Comparison of ENCODE assay signal across 24 mouse cellular contexts in the genomic region with DNA sequence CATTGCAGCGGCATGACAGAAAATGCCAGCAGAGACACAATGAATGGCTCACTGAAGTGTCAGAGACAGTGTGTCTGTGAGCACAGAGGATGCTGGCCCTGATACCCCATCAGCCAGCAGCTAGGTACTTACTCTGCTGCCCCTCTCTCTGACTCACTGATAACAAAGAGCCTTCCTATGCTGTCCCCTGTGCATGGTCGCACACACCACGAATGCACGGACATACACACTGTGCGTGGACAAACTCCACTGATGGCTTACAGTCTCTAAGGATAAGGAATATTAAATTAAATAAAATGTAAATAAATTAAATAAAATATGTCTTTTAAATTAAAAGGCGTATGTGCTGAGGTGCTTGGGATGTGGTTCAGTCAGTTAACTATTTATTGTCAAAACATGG.
DNase-seq lines count a peak whose midpoint lies in the region; ATAC-seq lines count a peak whose summit lies in the region.
"Had no signal": no experiment of that assay in that cellular context is flagged by ENCODE, and none has a peak within 500 bp of the region (broad histone marks: within the 10 kb centered on the region; RNA-seq: fewer than 3 reads in every experiment).

No protein-coding gene starts in this region.

- H3K36me3 ChIP-seq in heart, embryonic 12.5 days, result no peaks in the 10 kb centered on the region
- no peaks in the 10 kb centered on the region for H3K36me3 ChIP-seq in lung, embryonic 15.5 days
- no peaks in the 10 kb centered on the region for H3K36me3 ChIP-seq in midbrain, embryonic 11.5 days (ENCODE audit: control insufficient read depth, insufficient read depth, low read length)
- no peaks in the 10 kb centered on the region for H3K36me3 ChIP-seq in midbrain, embryonic 13.5 days
- H3K36me3 ChIP-seq: embryonic facial prominence, embryonic 10.5 days; embryonic facial prominence, embryonic 12.5 days; forebrain, embryonic 15.5 days; G1E had no signal

- 88% methylated on average over 6 of the region's 6 CpGs for WGBS in heart, embryonic 12.5 days
- 88% methylated on average over 6 of the region's 6 CpGs for WGBS in lung, embryonic 15.5 days
- 96% methylated on average over 6 of the region's 6 CpGs for WGBS in midbrain, embryonic 11.5 days
- 97% methylated on average over 6 of the region's 6 CpGs for WGBS in midbrain, embryonic 13.5 days

- 0 out of 2 replicates have a peak, but pooled peaks have one; percentile 36 for ATAC-seq in heart, embryonic 12.5 days (ENCODE audit: insufficient number of reproducible peaks, low FRiP score)
- 0 out of 2 replicates have a peak, but pooled peaks have one; percentile 55 for ATAC-seq in lung, embryonic 15.5 days (ENCODE audit: borderline replicate concordance, extremely low read depth, low FRiP score, low TSS enrichment)
- no peak for ATAC-seq in midbrain, embryonic 11.5 days (ENCODE audit: low FRiP score)
- no peak for ATAC-seq in midbrain, embryonic 13.5 days
- ATAC-seq: activated CD4-positive, CD25-positive, alpha-beta regulatory T cell, adult 4 months; CD4-positive, CD25-positive, alpha-beta regulatory T cell, adult 4 months; forebrain, embryonic 13.5 days; forebrain, embryonic 15.5 days; Patski had no signal

- no peak overlapping the region for H3K4me3 ChIP-seq in heart, embryonic 12.5 days
- no peak overlapping the region for H3K4me3 ChIP-seq in lung, embryonic 15.5 days
- no peak overlapping the region for H3K4me3 ChIP-seq in midbrain, embryonic 11.5 days (ENCODE audit: low read depth, low read length)
- H3K4me3 ChIP-seq in midbrain, embryonic 13.5 days (replicated peaks), result no peak overlapping the region
- H3K4me3 ChIP-seq: embryonic facial prominence, embryonic 10.5 days; embryonic facial prominence, embryonic 12.5 days; forebrain, embryonic 13.5 days; forebrain, embryonic 15.5 days had no signal

- H3K27me3 ChIP-seq in heart, embryonic 12.5 days (replicated peaks), result no peaks in the 10 kb centered on the region
- H3K27me3 ChIP-seq in lung, embryonic 15.5 days, result no peaks in the 10 kb centered on the region
- H3K27me3 ChIP-seq in midbrain, embryonic 11.5 days (ENCODE audit: control insufficient read depth, insufficient read depth, low read length), result no peaks in the 10 kb centered on the region
- no peaks in the 10 kb centered on the region for H3K27me3 ChIP-seq in midbrain, embryonic 13.5 days
- H3K27me3 ChIP-seq: CH12.LX; embryonic facial prominence, embryonic 12.5 days; forebrain, embryonic 13.5 days; forebrain, embryonic 15.5 days; Patski had no signal

- H3K4me2 ChIP-seq in heart, embryonic 12.5 days, result no peak overlapping the region
- H3K4me2 ChIP-seq in lung, embryonic 15.5 days, result no peak overlapping the region
- H3K4me2 ChIP-seq in midbrain, embryonic 11.5 days, result no peak overlapping the region
- no peak overlapping the region for H3K4me2 ChIP-seq in midbrain, embryonic 13.5 days (replicated peaks)
- H3K4me2 ChIP-seq: embryonic facial prominence, embryonic 12.5 days; forebrain, embryonic 13.5 days; forebrain, embryonic 15.5 days had no signal

- H3K4me1 ChIP-seq in heart, embryonic 12.5 days (replicated peaks), result no peaks in the 10 kb centered on the region
- H3K4me1 ChIP-seq in lung, embryonic 15.5 days, result no peaks in the 10 kb centered on the region
- H3K4me1 ChIP-seq in midbrain, embryonic 11.5 days (ENCODE audit: control insufficient read depth, insufficient read depth, low read length), result no peaks in the 10 kb centered on the region
- peaks cover 23% of the 10 kb centered on the region for H3K4me1 ChIP-seq in midbrain, embryonic 13.5 days (replicated peaks)

- intact Hi-C loops in heart, postnatal 36 days (cut with DNase I), result no loop called here

- no peak overlapping the region for H3K9ac ChIP-seq in heart, embryonic 12.5 days
- H3K9ac ChIP-seq in lung, embryonic 15.5 days, result no peak overlapping the region
- H3K9ac ChIP-seq in midbrain, embryonic 11.5 days (ENCODE audit: low read length), result no peak overlapping the region
- H3K9ac ChIP-seq in midbrain, embryonic 13.5 days (replicated peaks), result no peak overlapping the region
- H3K9ac ChIP-seq: embryonic facial prominence, embryonic 12.5 days; forebrain, embryonic 13.5 days; forebrain, embryonic 15.5 days had no signal

- H3K27ac ChIP-seq in heart, embryonic 12.5 days (ENCODE audit: poor library complexity, severe bottlenecking), result no peak overlapping the region
- no peak overlapping the region for H3K27ac ChIP-seq in lung, embryonic 15.5 days
- no peak overlapping the region for H3K27ac ChIP-seq in midbrain, embryonic 11.5 days (ENCODE audit: low read depth, low read length)
- H3K27ac ChIP-seq in midbrain, embryonic 13.5 days, result no peak overlapping the region
- H3K27ac ChIP-seq: embryonic facial prominence, embryonic 10.5 days; embryonic facial prominence, embryonic 12.5 days; forebrain, embryonic 13.5 days; forebrain, embryonic 15.5 days had no signal

- no peak for DNase-seq in heart, postnatal 36 days
- DNase-seq in lung, adult 18-20 months, result no peak
- peak; percentile 39 for DNase-seq in midbrain, embryonic 11.5 days (ENCODE audit: low spot score, missing footprints)
- DNase-seq: adrenal gland, adult 8-10 months; adrenal gland, postnatal 14 days; adrenal gland, postnatal 36 days; B cell, adult 2 months; cerebellum, adult 11-12 months; cerebellum, adult 2 months; cerebellum, adult 9-10 months; cerebellum, postnatal 10 days; cerebellum, postnatal 25 days had no signal

- no peaks in the 10 kb centered on the region for H3K9me3 ChIP-seq in heart, embryonic 12.5 days (replicated peaks)
- no peaks in the 10 kb centered on the region for H3K9me3 ChIP-seq in lung, embryonic 15.5 days
- no peaks in the 10 kb centered on the region for H3K9me3 ChIP-seq in midbrain, embryonic 11.5 days (ENCODE audit: control insufficient read depth, low read length)
- no peaks in the 10 kb centered on the region for H3K9me3 ChIP-seq in midbrain, embryonic 13.5 days
- H3K9me3 ChIP-seq: embryonic facial prominence, embryonic 10.5 days; embryonic facial prominence, embryonic 12.5 days; forebrain, embryonic 13.5 days; forebrain, embryonic 15.5 days had no signal

Comparison
In these comparisons a context has a peak if more than half of its experiments do, and no peak if none do; other contexts are left out.
1. ATAC-seq: peak in heart, embryonic 12.5 days (single experiment) and lung, embryonic 15.5 days (single experiment); none in midbrain, embryonic 11.5 days (single experiment) and midbrain, embryonic 13.5 days (single experiment).